Mouse (Mus musculus): ENCODE measurements around the gene Klri1.
"Not testable (repeated sequence)": the region's sequence is repeated elsewhere in the genome, so short reads cannot be mapped to it uniquely, and the experiment has no call there.

Gene Klri1

GRCm38 (mm10) chr6:129717032-129717431, at the start of gene Klri1:
Gene Klri1 (minus strand): TSS chr6:129717132.
- no peak for DNase-seq

- DNase-seq = no peak
Observed at GRCm38 (mm10) chr6:129747654-129748032, 30.7 kb upstream of the Klri1 start.

GRCm38 (mm10) chr6:129747016-129747653, 30.2 kb upstream of the Klri1 start:
- DNase-seq = peak in 1 of 2 experiments; percentile 19

GRCm38 (mm10) chr6:129746151-129746550, 29.2 kb upstream of the Klri1 start:
- DNase-seq = peak in 1 of 2 experiments; percentile 2

GRCm38 (mm10) chr6:129740069-129740721, 23.3 kb upstream of the Klri1 start, which contains the start of gene Klri2:
Gene Klri2 (minus strand): TSS chr6:129740484.
- DNase-seq = no peak

- DNase-seq = no peak
Observed at GRCm38 (mm10) chr6:129736414-129736813, 19.5 kb upstream of the Klri1 start.

- no peak for DNase-seq
Observed at GRCm38 (mm10) chr6:129727237-129727636, 10.3 kb upstream of the Klri1 start.

GRCm38 (mm10) chr6:129721390-129721789, 4.5 kb upstream of the Klri1 start:
- DNase-seq = no peak

GRCm38 (mm10) chr6:129720487-129720886, 3.6 kb upstream of the Klri1 start:
- DNase-seq = no peak

- DNase-seq = no peak
Observed at GRCm38 (mm10) chr6:129713566-129713965, 3.4 kb downstream of the Klri1 start.

- not testable (repeated sequence) for DNase-seq
Observed at GRCm38 (mm10) chr6:129691436-129691835, 25.5 kb downstream of the Klri1 start.

GRCm38 (mm10) chr6:129680379-129680778, 36.6 kb downstream of the Klri1 start:
- no peak for DNase-seq

GRCm38 (mm10) chr6:129678873-129679272, 38.1 kb downstream of the Klri1 start, which contains the start of gene Klrc1:
Gene Klrc1 (minus strand): TSS chr6:129678973.
- no peak for DNase-seq

GRCm38 (mm10) chr6:129661301-129661700, 55.6 kb downstream of the Klri1 start:
- DNase-seq = not testable (repeated sequence)

- not testable (repeated sequence) for DNase-seq
Observed at GRCm38 (mm10) chr6:129660589-129660988, 56.3 kb downstream of the Klri1 start, which contains the start of gene Klrc2. Gene Klrc2 (minus strand): TSS chr6:129660689.

Measured in lung, adult 18-20 months (tissue).